Mouse (Mus musculus) splenic B cell, adult 2 months (primary cell): Measurements from ENCODE around the gene Akr1b8.
"Not testable (repeated sequence)": the region's sequence is repeated elsewhere in the genome, so short reads cannot be mapped to it uniquely, and the experiment has no call there.

Experiments used
- DNase-seq: peaks from one replicate; pipeline ENCODE4 v3.0.0-alpha.2; 2011; ENCODE audit warnings: low read depth, low spot score
- H3K27me3 ChIP-seq: 2 replicates; pipeline ENCODE4 v1.6.1; 2012; ENCODE audit warnings: mild to moderate bottlenecking, low read length, moderate library complexity, mixed read lengths; ENCODE audit not compliant: control insufficient read depth, poor library complexity, insufficient read depth, severe bottlenecking
- H3K36me3 ChIP-seq: 2 replicates; pipeline ENCODE4 v1.6.1; 2012; ENCODE audit warnings: mild to moderate bottlenecking, low read length, moderate library complexity, mixed read lengths; ENCODE audit not compliant: control insufficient read depth, poor library complexity, insufficient read depth, severe bottlenecking

Akr1b8 gene

GRCm38 (mm10) chr6:34353658-34354353, at the start of gene Akr1b8:
TSS of gene Akr1b8 (plus strand) at chr6:34354119.
- H3K27me3 ChIP-seq, result 0 out of 2 replicates have a peak, but pooled peaks cover 2% of the 10 kb centered on the region
- DNase-seq, result no peak
- no peaks in the 10 kb centered on the region for H3K36me3 ChIP-seq

DNA sequence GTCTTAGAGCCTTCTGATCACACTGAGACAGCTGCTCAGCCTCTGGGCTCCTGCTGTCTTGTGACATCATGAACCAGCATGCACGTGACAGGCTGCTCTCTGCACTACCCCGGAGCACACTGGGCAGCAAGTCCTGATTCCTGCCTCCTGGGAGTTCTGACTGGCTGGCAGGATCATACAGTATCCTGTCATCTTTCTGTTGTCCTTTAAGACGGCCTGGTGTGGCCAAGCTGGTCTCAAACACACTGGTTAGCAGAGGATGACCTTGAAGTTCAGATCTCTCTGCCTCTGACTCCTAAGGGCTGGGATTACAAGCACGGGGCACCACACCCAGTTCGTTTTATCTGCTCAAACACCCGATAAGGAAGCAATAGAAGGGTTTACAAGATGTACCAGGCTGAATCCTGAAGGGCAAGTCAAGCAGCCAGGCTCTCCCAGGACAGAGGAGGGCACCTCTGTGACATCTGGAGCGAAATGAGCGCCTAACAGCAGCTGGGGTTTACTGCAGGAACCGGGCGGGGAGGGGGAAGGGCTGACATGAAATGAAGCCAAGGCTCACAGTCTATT, 49.2 kb upstream of the Akr1b8 start:
- Histone ChIP-seq H3K36me3 (peaks cover 4% of the 10 kb centered on the region), H3K27me3 (no peaks in the 10 kb centered on the region)
- no peak for DNase-seq

DNA sequence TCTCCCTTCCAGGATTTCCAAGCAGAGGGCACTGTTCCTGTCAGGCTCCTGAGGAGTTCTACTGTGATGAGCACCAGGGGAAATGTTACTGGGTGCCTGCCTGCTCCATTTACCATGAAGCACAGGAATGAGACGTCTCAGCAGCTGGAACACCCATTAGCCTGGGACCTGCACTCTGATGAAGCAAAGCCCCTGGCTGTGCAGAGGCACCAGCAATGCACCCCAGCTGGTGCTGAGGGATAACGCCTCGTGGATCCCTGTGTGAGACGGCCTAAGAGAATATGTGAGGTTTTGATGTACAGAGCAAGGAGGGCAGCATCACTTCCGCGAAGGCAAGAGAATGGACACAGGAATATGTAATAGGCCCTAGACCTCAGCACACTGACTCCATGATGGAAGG, 47.1 kb upstream of the Akr1b8 start:
- H3K27me3 ChIP-seq, result no peaks in the 10 kb centered on the region
- no peak for DNase-seq

GRCm38 (mm10) chr6:34309526-34309925, 44.4 kb upstream of the Akr1b8 start:
- peaks cover 4% of the 10 kb centered on the region for H3K36me3 ChIP-seq
- no peak for DNase-seq
- H3K27me3 ChIP-seq, result no peaks in the 10 kb centered on the region

More for the DNA sequence above, 47.1 kb upstream of the Akr1b8 start:
- peaks cover 4% of the 10 kb centered on the region for H3K36me3 ChIP-seq

DNA sequence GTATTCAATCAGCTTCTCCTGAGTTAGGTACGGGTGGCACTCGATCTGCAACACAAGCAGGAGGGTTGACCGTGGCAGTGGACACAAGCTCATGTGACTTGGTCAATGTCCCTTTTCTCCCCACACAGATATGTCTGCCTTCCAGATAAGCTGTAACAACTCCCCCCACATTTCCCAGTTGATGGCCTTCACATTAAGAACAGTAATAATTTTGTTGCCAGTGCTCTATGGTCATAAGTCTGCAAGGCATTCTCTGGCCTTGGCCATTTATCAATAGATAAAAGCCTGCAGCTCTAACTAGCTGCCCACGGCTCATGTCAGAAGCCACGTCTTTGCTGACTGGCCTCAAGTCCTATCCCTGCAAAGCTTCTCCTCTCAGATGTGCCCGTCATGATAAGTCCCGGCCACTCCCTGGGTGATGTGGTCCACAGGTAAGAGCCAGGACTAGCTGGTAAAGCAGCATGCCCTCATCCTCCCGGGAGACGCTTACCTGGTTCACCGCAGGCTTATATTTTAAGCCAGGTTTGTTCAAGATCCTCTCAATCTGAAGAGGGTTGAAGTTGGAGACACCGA, 43.8 kb upstream of the Akr1b8 start:
- no peak for DNase-seq
- Histone ChIP-seq H3K27me3 (no peaks in the 10 kb centered on the region), H3K36me3 (peaks cover 4% of the 10 kb centered on the region)

DNA sequence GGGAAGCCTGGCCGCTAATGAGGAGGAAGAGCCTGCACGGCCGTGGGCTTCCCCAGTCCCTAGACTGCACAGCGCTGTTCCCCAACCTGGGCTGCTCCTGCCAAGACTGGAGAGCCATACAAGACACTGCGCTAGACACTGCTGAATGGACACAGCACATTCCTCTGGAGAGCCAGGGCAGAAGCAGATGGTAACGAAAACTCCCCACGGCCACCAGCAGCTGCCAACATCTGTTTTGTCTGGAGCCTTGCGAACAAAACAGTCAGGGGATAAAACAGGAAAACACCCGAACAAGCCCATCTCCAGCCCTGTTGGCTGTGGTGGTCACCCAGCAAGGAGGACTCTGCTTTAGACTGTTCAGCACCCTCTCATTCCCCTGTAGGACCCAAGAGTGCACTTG, 40.5 kb upstream of the Akr1b8 start:
- no peak for DNase-seq
- peaks cover 2% of the 10 kb centered on the region; the same call in 1 of the 2 replicates for H3K36me3 ChIP-seq
- no peaks in the 10 kb centered on the region for H3K27me3 ChIP-seq

DNA sequence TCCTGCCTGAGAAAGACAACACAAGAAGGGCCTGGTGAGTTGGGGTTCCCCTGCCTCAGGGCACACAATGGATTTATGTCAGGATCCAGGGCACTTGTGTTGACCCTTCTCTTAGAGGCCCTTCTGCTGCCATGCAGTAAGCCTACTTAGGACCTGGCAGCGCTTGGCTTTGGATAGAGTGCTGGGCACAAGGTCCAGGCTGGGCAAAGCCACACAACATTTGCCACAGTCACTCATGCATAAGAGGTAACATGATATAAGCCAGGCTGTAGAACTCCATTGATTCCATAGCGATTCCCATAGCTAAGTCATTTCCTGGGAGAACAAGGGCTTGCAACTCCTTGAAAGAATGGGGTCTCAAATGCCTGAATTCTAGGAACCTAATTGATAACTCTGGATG, 40.0 kb upstream of the Akr1b8 start:
- Histone ChIP-seq H3K27me3 (no peaks in the 10 kb centered on the region), H3K36me3 (peaks cover 1% of the 10 kb centered on the region; the same call in 1 of the 2 replicates)
- no peak for DNase-seq

GRCm38 (mm10) chr6:34316854-34317771, 36.8 kb upstream of the Akr1b8 start, which contains the start of gene Akr1b3:
TSS of gene Akr1b3 (minus strand) at chr6:34317478.
- peak; percentile 92 for DNase-seq
- no peaks in the 10 kb centered on the region for H3K36me3 ChIP-seq
- H3K27me3 ChIP-seq, result no peaks in the 10 kb centered on the region

DNA sequence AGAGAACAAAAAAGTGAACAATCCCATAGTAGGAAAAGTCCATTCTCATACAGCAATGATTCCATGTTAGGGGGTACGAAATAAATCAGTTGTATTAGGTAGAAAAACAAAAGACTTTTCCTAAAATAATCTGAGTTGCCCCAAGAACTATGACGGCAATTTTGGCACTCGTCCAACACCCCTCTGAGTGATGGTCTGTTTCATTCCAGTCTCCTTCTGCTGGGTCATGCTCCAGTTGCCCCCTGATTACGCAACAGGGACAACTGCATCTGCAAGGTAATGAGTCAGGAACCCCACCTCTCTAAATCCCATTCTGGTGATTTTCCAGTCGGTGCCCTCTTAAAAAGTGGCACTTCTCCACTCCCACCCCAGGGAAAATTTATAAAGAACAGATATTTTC, 35.7 kb upstream of the Akr1b8 start:
- peak; percentile 24 for DNase-seq
- Histone ChIP-seq H3K27me3 (no peaks in the 10 kb centered on the region), H3K36me3 (no peaks in the 10 kb centered on the region)

DNA sequence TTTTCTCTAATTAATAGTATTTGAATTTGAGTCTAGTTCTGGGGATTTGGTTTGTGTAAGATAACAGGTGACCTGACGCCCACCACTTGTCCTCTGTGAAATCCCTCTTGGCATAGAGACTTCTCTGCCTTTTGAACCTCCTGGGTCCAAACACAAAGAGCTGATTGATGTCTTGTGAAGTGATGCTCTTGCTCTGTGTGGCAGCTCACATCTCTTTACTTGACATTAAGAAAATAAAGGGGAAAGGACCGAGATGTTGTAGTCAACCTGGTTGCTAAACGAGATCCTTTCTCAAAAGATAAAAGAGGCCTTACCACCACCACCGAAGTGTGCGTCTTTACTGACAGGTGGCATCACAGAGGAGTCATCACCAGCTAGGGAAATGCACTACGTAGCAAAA, 35.3 kb upstream of the Akr1b8 start:
- DNase-seq, result no peak
- Histone ChIP-seq H3K36me3 (no peaks in the 10 kb centered on the region), H3K27me3 (no peaks in the 10 kb centered on the region)

- no peak for DNase-seq
- H3K36me3 ChIP-seq, result no peaks in the 10 kb centered on the region
- H3K27me3 ChIP-seq, result no peaks in the 10 kb centered on the region
Observed at GRCm38 (mm10) chr6:34322121-34322520, 31.8 kb upstream of the Akr1b8 start.

DNA sequence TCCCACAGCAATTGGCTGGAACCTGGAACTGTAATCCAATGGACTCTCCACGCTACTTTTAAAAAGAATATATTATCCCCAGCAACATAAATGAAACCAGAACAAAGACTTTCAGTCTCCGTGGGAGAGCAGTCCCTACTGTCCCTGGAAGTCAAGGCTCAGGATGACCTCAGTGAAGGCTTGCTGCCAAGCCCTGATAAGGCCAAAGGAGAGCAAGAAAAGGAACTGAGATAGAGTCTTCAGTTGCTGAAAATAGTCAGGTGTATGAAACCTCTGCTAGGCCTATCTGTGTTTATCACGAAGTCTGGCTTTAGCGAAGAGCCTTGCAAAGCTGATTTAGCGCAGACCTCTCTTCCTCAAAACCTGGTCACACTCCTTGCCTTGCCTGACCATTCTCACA, 22.5 kb upstream of the Akr1b8 start:
- no peak for DNase-seq
- Histone ChIP-seq H3K27me3 (no peaks in the 10 kb centered on the region), H3K36me3 (no peaks in the 10 kb centered on the region)

DNA sequence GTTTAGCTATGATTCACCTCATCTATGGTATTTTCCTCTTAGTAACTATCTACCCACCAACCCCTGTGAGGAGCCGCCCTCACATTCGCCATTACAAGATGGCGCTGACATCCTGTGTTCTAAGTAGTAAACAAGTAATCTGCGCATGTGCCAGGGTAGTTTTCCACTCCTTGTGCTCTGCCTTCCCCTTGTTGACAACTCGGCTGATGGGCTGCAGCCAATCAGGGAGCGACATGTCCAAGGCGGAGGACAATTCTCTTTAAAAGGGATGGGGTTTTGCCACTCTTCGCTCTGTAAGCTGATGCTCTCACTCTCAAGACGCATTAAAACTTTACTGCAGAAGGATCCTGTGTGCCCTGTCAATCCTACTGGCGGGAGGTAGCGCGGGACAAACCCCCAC, 22.1 kb upstream of the Akr1b8 start:
- H3K27me3 ChIP-seq, DNase-seq, H3K36me3 ChIP-seq: not testable (repeated sequence)

- Histone ChIP-seq H3K36me3 (no peaks in the 10 kb centered on the region), H3K27me3 (no peaks in the 10 kb centered on the region)
- no peak for DNase-seq
Observed at GRCm38 (mm10) chr6:34334673-34335072, 19.2 kb upstream of the Akr1b8 start.

GRCm38 (mm10) chr6:34337799-34338198, 16.1 kb upstream of the Akr1b8 start:
- no peaks in the 10 kb centered on the region for H3K27me3 ChIP-seq
- DNase-seq, result no peak
- no peaks in the 10 kb centered on the region for H3K36me3 ChIP-seq
